Mouse (Mus musculus) myocyte (in vitro differentiated cells): ENCODE results near the gene Tmem211. TPM values are rescaled to one million over a fixed set of nuclear protein-coding genes. Genes with fewer than 3 reads are reported as not detected.

ENCODE experiments used
- H3K27me3 ChIP-seq: one replicate; pipeline ENCODE4 v1.6.1; 2011; ENCODE audit not compliant: control insufficient read depth, insufficient read depth, insufficient read length
- H3K36me3 ChIP-seq: one replicate; pipeline ENCODE4 v1.6.1; 2011; ENCODE audit not compliant: control insufficient read depth, insufficient read depth
- H3K4me2 ChIP-seq: one replicate; pipeline ENCODE4 v1.6.1; 2011; ENCODE audit warnings: low read depth, control low read depth
- H3K4me3 ChIP-seq: one replicate; pipeline ENCODE4 v1.5.1; 2011; ENCODE audit warnings: mild to moderate bottlenecking, control low read depth, moderate library complexity
- H3K79me2 ChIP-seq: one replicate; pipeline ENCODE4 v1.6.1; 2011; ENCODE audit not compliant: control insufficient read depth, insufficient read depth
- H3ac ChIP-seq: one replicate; pipeline ENCODE4 v1.6.1; 2011; ENCODE audit not compliant: control insufficient read depth, insufficient read length
- CEBPB ChIP-seq: IDR thresholded peaks from 2 replicates; pipeline ENCODE4 v1.6.1; 2011; ENCODE audit warnings: mild to moderate bottlenecking, moderate library complexity; ENCODE audit not compliant: poor library complexity, insufficient read depth, severe bottlenecking
- E2F4 ChIP-seq: IDR thresholded peaks from one replicate; pipeline ENCODE4 v1.6.1; 2011; ENCODE audit warnings: mild to moderate bottlenecking, control low read depth, moderate library complexity; ENCODE audit not compliant: insufficient read depth
- MAX ChIP-seq: IDR thresholded peaks from one replicate; pipeline ENCODE4 v1.6.1; 2011; ENCODE audit warnings: low read depth, mild to moderate bottlenecking, control low read depth
- MYOD1 ChIP-seq, 3 experiments: IDR thresholded peaks; one replicate each; pipeline ENCODE4 v1.6.1; 2011; ENCODE audit warnings: control low read depth in 2 of 3, low read depth in 2 of 3, mild to moderate bottlenecking in 2 of 3, moderate library complexity in 1 of 3; ENCODE audit not compliant: insufficient read length in 2 of 3, control insufficient read depth in 1 of 3
- MYOG ChIP-seq, 3 experiments: IDR thresholded peaks; one replicate each; pipeline ENCODE4 v1.6.1; 2011; ENCODE audit warnings: control low read depth in 2 of 3, low read depth in 2 of 3, mild to moderate bottlenecking in 2 of 3; ENCODE audit not compliant: insufficient read length in 2 of 3, control insufficient read depth in 1 of 3, insufficient read depth in 1 of 3
- POLR2A ChIP-seq: IDR thresholded peaks from one replicate; pipeline ENCODE4 v1.6.1; 2011; ENCODE audit warnings: low read depth, mild to moderate bottlenecking, control low read depth, moderate library complexity; ENCODE audit not compliant: insufficient read length
- POLR2AphosphoS2 ChIP-seq: IDR thresholded peaks from one replicate; pipeline ENCODE4 v1.6.1; 2011; ENCODE audit warnings: low read depth, control low read depth; ENCODE audit not compliant: insufficient read length
- REST ChIP-seq: IDR thresholded peaks from one replicate; pipeline ENCODE4 v1.6.1; 2011; ENCODE audit warnings: mild to moderate bottlenecking, control low read depth, moderate library complexity; ENCODE audit not compliant: insufficient read depth, insufficient read length
- SRF ChIP-seq: IDR thresholded peaks from one replicate; pipeline ENCODE4 v1.6.1; 2011; ENCODE audit warnings: low read depth; ENCODE audit not compliant: control insufficient read depth, insufficient read length
- TCF12 ChIP-seq: IDR thresholded peaks from one replicate; pipeline ENCODE4 v1.6.1; 2011; ENCODE audit warnings: mild to moderate bottlenecking, control low read depth; ENCODE audit not compliant: poor library complexity, insufficient read depth, severe bottlenecking
- TCF3 ChIP-seq: IDR thresholded peaks from one replicate; pipeline ENCODE4 v1.6.1; 2011; ENCODE audit warnings: low read depth, control low read depth; ENCODE audit not compliant: insufficient read length
- USF1 ChIP-seq: IDR thresholded peaks from one replicate; pipeline ENCODE4 v1.6.1; 2011; ENCODE audit warnings: low read depth, mild to moderate bottlenecking, control low read depth, moderate library complexity
- polyA plus RNA-seq: library from polyadenylated mRNA; unstranded; fragments of >200 nt; fragmentation: generic; extraction: Trizol; gene quantifications from one replicate; pipeline ENCODE4 v1.2.1, GENCODE M21; 2012; ENCODE audit warnings: missing spikeins

Tmem211 gene
- polyA plus RNA-seq, 1 experiment: not detected

GRCm38 (mm10) chr5:113225686-113226435 lies 848 bp upstream of the Tmem211 start:
- no peaks in the 10 kb centered on the region for H3K36me3 ChIP-seq
- H3K4me2 ChIP-seq: peak overlapping the region; percentile 69
- H3K79me2 ChIP-seq: no peaks in the 10 kb centered on the region
- H3K4me3 ChIP-seq: no peak overlapping the region
- peaks cover 3% of the 10 kb centered on the region for H3K27me3 ChIP-seq
- no peak for TF ChIP-seq MAX
- no peak for TF ChIP-seq TCF12
- no peak for TF ChIP-seq POLR2AphosphoS2
- TF ChIP-seq MYOG (IDR thresholded peaks at IDR 0.05; ENCODE audit: control insufficient read depth in 1 of 3, insufficient read depth in 1 of 3, insufficient read length in 2 of 3, low read depth in 2 of 3): no peak
- no peak for TF ChIP-seq REST
- no peak for TF ChIP-seq USF1
- no peak for TF ChIP-seq TCF3
- no peak for TF ChIP-seq CEBPB
- no peak for TF ChIP-seq E2F4
- no peak for TF ChIP-seq POLR2A
- TF ChIP-seq MYOD1 (IDR thresholded peaks at IDR 0.05; ENCODE audit: control insufficient read depth in 1 of 3, insufficient read length in 2 of 3, low read depth in 2 of 3): no peak
- TF ChIP-seq SRF: no peak
- H3ac ChIP-seq: no peak overlapping the region

GRCm38 (mm10) chr5:113230196-113230595 lies 3.5 kb downstream of the Tmem211 start:
- H3K36me3 ChIP-seq: no peaks in the 10 kb centered on the region
- no peak overlapping the region for H3ac ChIP-seq
- TF ChIP-seq E2F4 (no peak), MYOG (IDR thresholded peaks at IDR 0.05; ENCODE audit: control insufficient read depth in 1 of 3, insufficient read depth in 1 of 3, insufficient read length in 2 of 3, low read depth in 2 of 3) (no peak), SRF (no peak), CEBPB (no peak), MYOD1 (IDR thresholded peaks at IDR 0.05; ENCODE audit: control insufficient read depth in 1 of 3, insufficient read length in 2 of 3, low read depth in 2 of 3) (no peak), TCF3 (no peak), POLR2A (no peak), TCF12 (no peak), MAX (no peak), POLR2AphosphoS2 (no peak), USF1 (no peak), REST (no peak)
- no peak overlapping the region for H3K4me3 ChIP-seq
- peaks cover 3% of the 10 kb centered on the region for H3K27me3 ChIP-seq
- H3K4me2 ChIP-seq: no peak overlapping the region
- no peaks in the 10 kb centered on the region for H3K79me2 ChIP-seq

- H3K4me2 ChIP-seq: peak overlapping the region; percentile 34
- H3K36me3 ChIP-seq: no peaks in the 10 kb centered on the region
- no peak overlapping the region for H3K4me3 ChIP-seq
- no peaks in the 10 kb centered on the region for H3K27me3 ChIP-seq
- no peak overlapping the region for H3ac ChIP-seq
- peak; percentile 70 for TF ChIP-seq TCF12
- no peak for TF ChIP-seq REST
- no peak for TF ChIP-seq CEBPB
- TF ChIP-seq E2F4: no peak
- no peak for TF ChIP-seq MAX
- no peak for TF ChIP-seq POLR2AphosphoS2
- TF ChIP-seq MYOD1 (IDR thresholded peaks at IDR 0.05; ENCODE audit: control insufficient read depth in 1 of 3, insufficient read length in 2 of 3, low read depth in 2 of 3): peak in 1 of 3 experiments; percentile 79
- TF ChIP-seq MYOG (IDR thresholded peaks at IDR 0.05; ENCODE audit: control insufficient read depth in 1 of 3, insufficient read depth in 1 of 3, insufficient read length in 2 of 3, low read depth in 2 of 3): peak in 2 of 3 experiments; percentile 43 to 49
- no peak for TF ChIP-seq USF1
- TF ChIP-seq TCF3: no peak
- no peak for TF ChIP-seq POLR2A
- TF ChIP-seq SRF: no peak
- no peaks in the 10 kb centered on the region for H3K79me2 ChIP-seq
Observed at GRCm38 (mm10) chr5:113249263-113249930, 22.7 kb downstream of the Tmem211 start.

DNA sequence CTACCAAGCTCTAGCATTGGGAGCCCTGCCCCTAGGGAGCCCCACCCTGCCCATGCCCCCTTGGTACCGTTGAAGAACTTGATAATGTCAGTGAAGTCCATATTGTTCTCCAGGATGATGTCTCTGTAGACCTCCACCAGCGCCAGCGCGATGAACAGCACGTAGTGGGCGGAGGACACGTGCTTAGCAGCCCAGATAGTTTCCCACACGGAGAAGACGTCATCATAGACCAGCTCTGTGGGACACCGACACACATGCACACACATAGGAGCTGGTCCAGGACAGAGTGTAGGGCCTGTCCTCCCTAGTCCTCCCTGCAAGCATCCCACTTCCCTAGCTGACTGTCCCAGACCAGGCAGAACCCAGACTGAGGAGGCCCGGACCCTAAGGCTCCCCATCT lies 24.1 kb downstream of the Tmem211 start:
- Histone ChIP-seq H3K4me2 (no peak overlapping the region), H3K36me3 (no peaks in the 10 kb centered on the region), H3ac (no peak overlapping the region), H3K27me3 (no peaks in the 10 kb centered on the region), H3K79me2 (no peaks in the 10 kb centered on the region), H3K4me3 (no peak overlapping the region)
- no peak for TF ChIP-seq TCF12
- no peak for TF ChIP-seq POLR2AphosphoS2
- TF ChIP-seq REST: no peak
- no peak for TF ChIP-seq MAX
- TF ChIP-seq POLR2A: no peak
- TF ChIP-seq SRF: no peak
- TF ChIP-seq MYOD1 (IDR thresholded peaks at IDR 0.05; ENCODE audit: control insufficient read depth in 1 of 3, insufficient read length in 2 of 3, low read depth in 2 of 3): no peak
- TF ChIP-seq E2F4: no peak
- no peak for TF ChIP-seq CEBPB
- TF ChIP-seq USF1: no peak
- no peak for TF ChIP-seq TCF3
- no peak for TF ChIP-seq MYOG (IDR thresholded peaks at IDR 0.05; ENCODE audit: control insufficient read depth in 1 of 3, insufficient read depth in 1 of 3, insufficient read length in 2 of 3, low read depth in 2 of 3)
